Mouse (Mus musculus) liver, postnatal 0 days (tissue): ENCODE measurements around the gene Btbd35f3. TPM values are rescaled to one million over a fixed set of nuclear protein-coding genes. Genes with fewer than 3 reads are reported as not detected.
"Not testable (repeated sequence)": the region's sequence is repeated elsewhere in the genome, so short reads cannot be mapped to it uniquely, and the experiment has no call there.

ENCODE experiments used
- ATAC-seq: fragments of 200-750 bp; cut with Nextera tagmentation; 2 replicates; pipeline ENCODE4 v1.8.0; 2017; ENCODE audit warnings: mild to moderate bottlenecking, moderate library complexity
- DNase-seq: peaks from one replicate; pipeline ENCODE4 v3.0.0-alpha.2; 2016
- H3K27ac ChIP-seq: fragments of 300-500 bp; sonication (generic); 2 replicates; pipeline ENCODE4 v1.5.1; 2014; ENCODE audit warnings: antibody characterized with exemption, moderate library complexity, mild to moderate bottlenecking, low read depth
- H3K27me3 ChIP-seq: fragments of 300-500 bp; sonication (generic); 2 replicates; pipeline ENCODE4 v1.6.1; 2014; ENCODE audit warnings: low read length, control low read depth, mixed read lengths; ENCODE audit not compliant: insufficient read depth
- H3K36me3 ChIP-seq: fragments of 300-500 bp; sonication (generic); replicated peaks from 2 replicates; pipeline ENCODE4 v1.6.1; 2014; ENCODE audit warnings: mild to moderate bottlenecking, control low read depth, low read length, moderate library complexity, mixed read lengths; ENCODE audit not compliant: insufficient read depth
- H3K4me1 ChIP-seq: fragments of 300-500 bp; sonication (generic); 2 replicates; pipeline ENCODE4 v1.6.1; 2014; ENCODE audit warnings: antibody characterized with exemption, mild to moderate bottlenecking, control low read depth; ENCODE audit not compliant: insufficient read depth
- H3K4me2 ChIP-seq: fragments of 300-500 bp; sonication (generic); 2 replicates; pipeline ENCODE4 v1.6.1; 2014; ENCODE audit warnings: low read depth, mild to moderate bottlenecking, low read length, moderate library complexity, mixed read lengths
- H3K4me3 ChIP-seq: fragments of 300-500 bp; sonication (generic); 2 replicates; pipeline ENCODE4 v1.5.1; 2014; ENCODE audit warnings: low read depth, low read length
- H3K9ac ChIP-seq: fragments of 300-500 bp; sonication (generic); replicated peaks from 2 replicates; pipeline ENCODE4 v1.6.1; 2014; ENCODE audit warnings: mild to moderate bottlenecking, moderate library complexity
- H3K9me3 ChIP-seq: fragments of 300-500 bp; sonication (generic); 2 replicates; pipeline ENCODE4 v1.6.1; 2016; ENCODE audit warnings: mild to moderate bottlenecking, control low read depth, low read length, mixed read lengths
- WGBS: fragments of 180-500 bp; shearing (Covaris S2); extraction: QIAGEN DNeasy Blood & Tissue Kit; methylation state at CpG from one replicate; pipeline ENCODE4 v1.1.7; 2014; ENCODE audit not compliant: insufficient replicate concordance; 5-methylcytosine and 5-hydroxymethylcytosine counted together
- polyA plus RNA-seq: library from polyadenylated mRNA; unstranded; fragments of >200 nt; fragmentation: Nextera tagmentation; extraction: Ambion mirVana; gene quantifications from 2 replicates; pipeline ENCODE4 v1.2.1, GENCODE M21; 2015

The Btbd35f3 gene
- not detected in 2 replicates for polyA plus RNA-seq

DNA sequence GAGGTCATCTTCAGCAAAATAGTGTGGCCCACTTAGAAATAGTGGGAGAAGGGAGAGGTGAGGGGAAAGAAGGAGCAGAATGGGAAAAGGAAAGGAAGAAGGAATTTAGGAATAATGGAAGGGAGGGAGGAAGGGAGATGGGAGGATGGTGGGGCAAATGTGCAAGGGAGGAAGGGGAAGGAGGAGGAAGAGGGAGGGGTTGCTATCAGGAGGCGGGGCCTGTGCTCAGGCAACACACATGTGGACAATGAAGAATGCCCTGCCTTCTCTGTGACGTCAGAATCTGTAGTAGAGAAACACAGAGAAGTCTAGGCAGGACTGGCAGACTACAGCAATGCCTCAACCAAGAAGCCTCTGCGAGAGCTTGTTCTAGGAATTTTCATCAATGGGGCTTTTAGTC lies at the start of gene Btbd35f3:
Gene Btbd35f3 (plus strand): TSS at position 301 of the 400 bp plus-strand sequence.
- no CpG with 5 or more reads among the region's 3 CpGs for WGBS
- H3K9ac ChIP-seq, H3K9me3 ChIP-seq, H3K4me1 ChIP-seq, DNase-seq, H3K4me2 ChIP-seq, H3K27me3 ChIP-seq, H3K27ac ChIP-seq, ATAC-seq, H3K4me3 ChIP-seq, H3K36me3 ChIP-seq: not testable (repeated sequence)

Other genes with a start within 250 kb of the Btbd35f3 start
- not detected in 2 replicates for gene Btbd35f16, start 80.7 kb upstream of the Btbd35f3 start, polyA plus RNA-seq
- gene Btbd35f28, start 158.9 kb downstream of the Btbd35f3 start, polyA plus RNA-seq = not detected in 2 replicates